In genomic region chr6:124745490-124746295, GRCm38 (mm10) we compare ENCODE assay signal across 9 mouse cellular contexts. TPM values are rescaled to one million over a fixed set of nuclear protein-coding genes. Genes with fewer than 3 reads are reported as not detected.
DNase-seq lines count a peak whose midpoint lies in the region; ATAC-seq and TF ChIP-seq lines count a peak whose summit lies in the region.
"Had no signal": no experiment of that assay in that cellular context is flagged by ENCODE, and none has a peak within 500 bp of the region (broad histone marks: within the 10 kb centered on the region; RNA-seq: fewer than 3 reads in every experiment).

No protein-coding gene starts in this region.

- peaks cover 16 to 46% of the 10 kb centered on the region in 2 experiments for H3K4me1 ChIP-seq in CH12.LX (ENCODE audit: control insufficient read depth in 1 of 2, insufficient read depth in 2 of 2)
- peaks cover 16% of the 10 kb centered on the region for H3K4me1 ChIP-seq in forebrain, embryonic 11.5 days (replicated peaks; ENCODE audit: control insufficient read depth, insufficient read depth, low read length)
- H3K4me1 ChIP-seq in heart, embryonic 16.5 days (ENCODE audit: control insufficient read depth, insufficient read depth, low read length): peaks cover 15% of the 10 kb centered on the region
- peaks cover 3 to 9% of the 10 kb centered on the region in 2 experiments; a peak in 3 of 4 replicates for H3K4me1 ChIP-seq in liver, embryonic 14.5 days (replicated peaks; ENCODE audit: control insufficient read depth in 2 of 2, insufficient read depth in 2 of 2, low read length in 1 of 2)
- peaks cover 25% of the 10 kb centered on the region for H3K4me1 ChIP-seq in stomach, embryonic 15.5 days

- TF ChIP-seq RAD21 in CH12.LX (IDR thresholded peaks at IDR 0.05; ENCODE audit: low read depth, low read length): peak; percentile 38

- H3K9me3 ChIP-seq in CH12.LX (replicated peaks; ENCODE audit: low read length): no peaks in the 10 kb centered on the region
- no peaks in the 10 kb centered on the region for H3K9me3 ChIP-seq in forebrain, embryonic 11.5 days (ENCODE audit: control insufficient read depth, low read length)
- H3K9me3 ChIP-seq in heart, embryonic 16.5 days (replicated peaks; ENCODE audit: control insufficient read depth, low read length): no peaks in the 10 kb centered on the region
- no peaks in the 10 kb centered on the region for H3K9me3 ChIP-seq in liver, embryonic 14.5 days (ENCODE audit: control insufficient read depth, low read length)
- no peaks in the 10 kb centered on the region for H3K9me3 ChIP-seq in stomach, embryonic 15.5 days

- in situ Hi-C loops in CH12.LX (cut with MboI; ENCODE audit: low pct_ligation_motif_present, low pct_unique_long_range_greater_than_20kb, low sequenced_read_pairs): no loop called here

- TF ChIP-seq POLR2A in CH12.LX (IDR thresholded peaks at IDR 0.05; ENCODE audit: low read depth, low read length): peak; percentile 73

- WGBS in forebrain, embryonic 11.5 days: under 1% methylated on average over 84 of the region's 85 CpGs
- WGBS in heart, embryonic 16.5 days: 1% methylated on average over 85 of the region's 85 CpGs
- under 1% methylated on average over 85 of the region's 85 CpGs for WGBS in liver, embryonic 14.5 days (ENCODE audit: insufficient replicate concordance)
- WGBS in stomach, embryonic 15.5 days: under 1% methylated on average over 85 of the region's 85 CpGs

- dilution Hi-C loops in CH12.LX (cut with MboI; ENCODE audit: extremely low pct_ligation_motif_present, extremely low pct_unique_long_range_greater_than_20kb, low sequenced_read_pairs): no loop called here

- peak overlapping the region; percentile 74 for H3K9ac ChIP-seq in CH12.LX (ENCODE audit: insufficient read depth, low read depth)
- H3K9ac ChIP-seq in forebrain, embryonic 11.5 days (ENCODE audit: low read length): peak overlapping the region; percentile 85
- peak overlapping the region; percentile 91 for H3K9ac ChIP-seq in heart, embryonic 16.5 days (ENCODE audit: low read length)
- peak overlapping the region; percentile 88 for H3K9ac ChIP-seq in liver, embryonic 14.5 days (replicated peaks)
- peak overlapping the region; percentile 72 for H3K9ac ChIP-seq in stomach, embryonic 15.5 days

- 0 out of 2 replicates have a peak, but pooled peaks cover 2% of the 10 kb centered on the region for H3K79me2 ChIP-seq in CH12.LX (replicated peaks; ENCODE audit: control insufficient read depth, extremely low read depth, insufficient read depth, poor library complexity, severe bottlenecking)

- peak overlapping the region; percentile 73 for H3K4me2 ChIP-seq in CH12.LX (ENCODE audit: insufficient read depth, low read depth, poor library complexity, severe bottlenecking)
- H3K4me2 ChIP-seq in forebrain, embryonic 11.5 days (ENCODE audit: low read depth, low read length, severe bottlenecking): peak overlapping the region; percentile 98
- H3K4me2 ChIP-seq in heart, embryonic 16.5 days (ENCODE audit: low read depth, low read length): peak overlapping the region; percentile 94
- peak overlapping the region; percentile 97 for H3K4me2 ChIP-seq in liver, embryonic 14.5 days (ENCODE audit: low read depth)
- H3K4me2 ChIP-seq in stomach, embryonic 15.5 days: peak overlapping the region; percentile 94

- peak; percentile 93 for DNase-seq in CH12.LX (ENCODE audit: extremely low read depth)
- DNase-seq in c-Kit-positive CD71-positive TER-119-negative erythroid progenitor cells, embryonic 14.5 days (ENCODE audit: low read depth): peak; percentile 93
- peak; percentile 98 for DNase-seq in forebrain, embryonic 11.5 days (ENCODE audit: low spot score)
- peak; percentile 93 to 97 for DNase-seq in kidney, postnatal 25 days
- peak; percentile 90 to 92 (median 90) for DNase-seq in liver, embryonic 14.5 days (ENCODE audit: low read depth in 3 of 3, low spot score in 3 of 3)
- peak; percentile 93 for DNase-seq in neural tube, embryonic 10.5 days (ENCODE audit: extremely low spot score, low spot score)

- H3K27me3 ChIP-seq in CH12.LX (replicated peaks): no peaks in the 10 kb centered on the region
- no peaks in the 10 kb centered on the region for H3K27me3 ChIP-seq in forebrain, embryonic 11.5 days (ENCODE audit: control insufficient read depth, insufficient read depth, low read length)
- no peaks in the 10 kb centered on the region for H3K27me3 ChIP-seq in heart, embryonic 16.5 days (ENCODE audit: control insufficient read depth, insufficient read depth, low read length)
- H3K27me3 ChIP-seq in liver, embryonic 14.5 days (ENCODE audit: control insufficient read depth, insufficient read depth, low read length): no peaks in the 10 kb centered on the region
- H3K27me3 ChIP-seq in stomach, embryonic 15.5 days (replicated peaks): no peaks in the 10 kb centered on the region

- H3K36me3 ChIP-seq in CH12.LX (replicated peaks in 1 of 2; ENCODE audit: control insufficient read depth in 1 of 2, insufficient read depth in 1 of 2, low read length in 1 of 2): peaks cover 38 to 62% of the 10 kb centered on the region in 2 experiments
- peaks cover 11% of the 10 kb centered on the region for H3K36me3 ChIP-seq in forebrain, embryonic 11.5 days (ENCODE audit: control insufficient read depth, insufficient read depth, low read length)
- H3K36me3 ChIP-seq in heart, embryonic 16.5 days (ENCODE audit: control insufficient read depth, insufficient read depth): peaks cover 21% of the 10 kb centered on the region
- no peaks in the 10 kb centered on the region for H3K36me3 ChIP-seq in liver, embryonic 14.5 days (replicated peaks; ENCODE audit: control insufficient read depth, insufficient read depth, low read depth)
- H3K36me3 ChIP-seq in stomach, embryonic 15.5 days: peaks cover 50% of the 10 kb centered on the region

- H3K4me3 ChIP-seq in CH12.LX (replicated peaks in 1 of 3; ENCODE audit: low read depth in 2 of 3, low read length in 2 of 3, poor library complexity in 1 of 3): peak overlapping the region; percentile 45 to 63 (median 56)
- peak overlapping the region; percentile 55 for H3K4me3 ChIP-seq in forebrain, embryonic 11.5 days (ENCODE audit: low read depth, low read length)
- peak overlapping the region; percentile 66 for H3K4me3 ChIP-seq in heart, embryonic 16.5 days (ENCODE audit: low read length)
- H3K4me3 ChIP-seq in liver, embryonic 14.5 days (ENCODE audit: insufficient read depth in 1 of 2, low read depth in 2 of 2, low read length in 2 of 2): peak overlapping the region; percentile 36 to 70
- peak overlapping the region; percentile 51 for H3K4me3 ChIP-seq in stomach, embryonic 15.5 days (replicated peaks)

- H3K27ac ChIP-seq in CH12.LX (ENCODE audit: insufficient read depth, low read depth): peak overlapping the region; percentile 41
- peak overlapping the region; percentile 72 for H3K27ac ChIP-seq in forebrain, embryonic 11.5 days (ENCODE audit: low read depth, low read length)
- peak overlapping the region; percentile 72 for H3K27ac ChIP-seq in heart, embryonic 16.5 days (ENCODE audit: low read length)
- peak overlapping the region; percentile 58 for H3K27ac ChIP-seq in liver, embryonic 14.5 days
- peak overlapping the region; percentile 85 for H3K27ac ChIP-seq in stomach, embryonic 15.5 days

- 0 out of 2 replicates have a peak, but pooled peaks have one; percentile 52 for TF ChIP-seq EP300 in CH12.LX (IDR thresholded peaks at IDR 0.05; ENCODE audit: low read length)
- TF ChIP-seq EP300 in liver, embryonic 14.5 days (IDR thresholded peaks at IDR 0.05; ENCODE audit: low read depth): no peak

- peak in 1 of 2 experiments; percentile 87; a peak in 2 of 4 replicates for TF ChIP-seq CTCF in CH12.LX (conservative IDR thresholded peaks at IDR 0.05 in 1 of 2, IDR thresholded peaks at IDR 0.05 in 1 of 2; ENCODE audit: low read depth in 2 of 2, low read length in 2 of 2)
- peak; percentile 90 for TF ChIP-seq CTCF in liver, embryonic 14.5 days (IDR thresholded peaks at IDR 0.05; ENCODE audit: low read depth)

- peak; percentile 78 for ATAC-seq in forebrain, embryonic 11.5 days (replicated peaks; ENCODE audit: low FRiP score)
- ATAC-seq in heart, embryonic 16.5 days (replicated peaks; ENCODE audit: extremely low read depth, insufficient read depth, low FRiP score): peak; percentile 78
- ATAC-seq in liver, embryonic 14.5 days (ENCODE audit: insufficient read depth): peak; percentile 77
- ATAC-seq in stomach, embryonic 15.5 days (ENCODE audit: insufficient read depth, low FRiP score, low read depth): peak; percentile 81

RNA-seq across cellular contexts. Expression of gene Grcc10, which starts 4.5 kb away (rescaled TPM):
- total RNA-seq in CH12.LX (2012; rRNA removed): 146 and 197 TPM in 2 replicates
- total RNA-seq in CH12.LX (2014; rRNA removed): 59.3 and 64.3 TPM in 2 replicates
- polyA plus RNA-seq in CH12.LX (2012; ENCODE audit: insufficient read length, low read depth): 88.4 and 93.7 TPM in 2 replicates
- 509 and 514 TPM in 2 replicates for polyA plus RNA-seq in forebrain, embryonic 11.5 days (2014; fragmentation: Nextera tagmentation; extraction: Ambion mirVana)
- 429 and 447 TPM in 2 replicates for polyA plus RNA-seq in heart, embryonic 16.5 days (2015; fragmentation: Nextera tagmentation; extraction: Ambion mirVana)
- polyA plus RNA-seq in liver, embryonic 14.5 days (2012; rRNA removed): 27.9 and 50.2 TPM in 2 replicates
- 74.0 and 80.0 TPM in 2 replicates for polyA plus RNA-seq in liver, embryonic 14.5 days (2014; fragmentation: Nextera tagmentation; extraction: Ambion mirVana)
- 331 and 401 TPM in 2 replicates for polyA plus RNA-seq in stomach, embryonic 15.5 days (2015; fragmentation: Nextera tagmentation; extraction: Ambion mirVana)

RNA-seq across cellular contexts. Expression of gene Ptpn6, which starts 7.2 kb away (rescaled TPM):
- total RNA-seq in CH12.LX (2012; rRNA removed) (247 and 283 TPM in 2 replicates), CH12.LX (2014; rRNA removed) (300 and 327 TPM in 2 replicates)
- polyA plus RNA-seq in CH12.LX (2012; ENCODE audit: insufficient read length, low read depth): 585 and 814 TPM in 2 replicates
- polyA plus RNA-seq in forebrain, embryonic 11.5 days (2014; fragmentation: Nextera tagmentation; extraction: Ambion mirVana): 4.8 and 4.9 TPM in 2 replicates
- polyA plus RNA-seq in heart, embryonic 16.5 days (2015; fragmentation: Nextera tagmentation; extraction: Ambion mirVana): 14.6 and 31.3 TPM in 2 replicates
- polyA plus RNA-seq in liver, embryonic 14.5 days (2012; rRNA removed): 14.3 and 17.9 TPM in 2 replicates
- polyA plus RNA-seq in liver, embryonic 14.5 days (2014; fragmentation: Nextera tagmentation; extraction: Ambion mirVana): 26.6 and 28.4 TPM in 2 replicates
- polyA plus RNA-seq in stomach, embryonic 15.5 days (2015; fragmentation: Nextera tagmentation; extraction: Ambion mirVana): 19.0 and 19.8 TPM in 2 replicates

RNA-seq across cellular contexts. Expression of gene Gm45234, which starts 10.1 kb away (rescaled TPM):
- total RNA-seq in CH12.LX (2012; rRNA removed) (not detected in 2 replicates), CH12.LX (2014; rRNA removed) (not detected in 2 replicates)
- polyA plus RNA-seq in CH12.LX (2012; ENCODE audit: insufficient read length, low read depth): not detected in 2 replicates
- polyA plus RNA-seq in forebrain, embryonic 11.5 days (2014; fragmentation: Nextera tagmentation; extraction: Ambion mirVana): not detected in 2 replicates
- not detected in 2 replicates for polyA plus RNA-seq in heart, embryonic 16.5 days (2015; fragmentation: Nextera tagmentation; extraction: Ambion mirVana)
- polyA plus RNA-seq in liver, embryonic 14.5 days (2012; rRNA removed): 0.37 TPM in 1 of 2 replicates, not detected in the other
- not detected in 2 replicates for polyA plus RNA-seq in liver, embryonic 14.5 days (2014; fragmentation: Nextera tagmentation; extraction: Ambion mirVana)
- not detected in 2 replicates for polyA plus RNA-seq in stomach, embryonic 15.5 days (2015; fragmentation: Nextera tagmentation; extraction: Ambion mirVana)
- total RNA-seq: left cerebral cortex, adult 8-10 months had no signal

RNA-seq across cellular contexts. Expression of gene Atn1, which starts 10.6 kb away (rescaled TPM):
- total RNA-seq in CH12.LX (2012; rRNA removed) (3.8 and 4.6 TPM in 2 replicates), CH12.LX (2014; rRNA removed) (0.50 and 1.7 TPM in 2 replicates)
- 27.0 and 35.1 TPM in 2 replicates for polyA plus RNA-seq in CH12.LX (2012; ENCODE audit: insufficient read length, low read depth)
- polyA plus RNA-seq in forebrain, embryonic 11.5 days (2014; fragmentation: Nextera tagmentation; extraction: Ambion mirVana): 13.9 and 14.4 TPM in 2 replicates
- polyA plus RNA-seq in heart, embryonic 16.5 days (2015; fragmentation: Nextera tagmentation; extraction: Ambion mirVana): 9.4 and 10.4 TPM in 2 replicates
- 2.5 and 2.8 TPM in 2 replicates for polyA plus RNA-seq in liver, embryonic 14.5 days (2012; rRNA removed)
- 0.58 and 1.5 TPM in 2 replicates for polyA plus RNA-seq in liver, embryonic 14.5 days (2014; fragmentation: Nextera tagmentation; extraction: Ambion mirVana)
- 13.9 and 16.2 TPM in 2 replicates for polyA plus RNA-seq in stomach, embryonic 15.5 days (2015; fragmentation: Nextera tagmentation; extraction: Ambion mirVana)

RNA-seq across cellular contexts. Expression of gene Eno2, which starts 23.8 kb away (rescaled TPM):
- 15.9 and 24.6 TPM in 2 replicates for total RNA-seq in CH12.LX (2012; rRNA removed)
- total RNA-seq in CH12.LX (2014; rRNA removed): 20.8 and 26.7 TPM in 2 replicates
- 23.1 and 23.6 TPM in 2 replicates for polyA plus RNA-seq in CH12.LX (2012; ENCODE audit: insufficient read length, low read depth)
- 5.8 and 6.0 TPM in 2 replicates for polyA plus RNA-seq in forebrain, embryonic 11.5 days (2014; fragmentation: Nextera tagmentation; extraction: Ambion mirVana)
- 3.7 and 4.3 TPM in 2 replicates for polyA plus RNA-seq in heart, embryonic 16.5 days (2015; fragmentation: Nextera tagmentation; extraction: Ambion mirVana)
- 0.47 and 0.50 TPM in 2 replicates for polyA plus RNA-seq in liver, embryonic 14.5 days (2012; rRNA removed)
- 0.09 TPM in 1 of 2 replicates, not detected in the other for polyA plus RNA-seq in liver, embryonic 14.5 days (2014; fragmentation: Nextera tagmentation; extraction: Ambion mirVana)
- 5.3 and 6.9 TPM in 2 replicates for polyA plus RNA-seq in stomach, embryonic 15.5 days (2015; fragmentation: Nextera tagmentation; extraction: Ambion mirVana)

Comparison
In these comparisons a context has a peak if more than half of its experiments do, and no peak if none do; other contexts are left out.
1. Peak in every context shown above with its lines: DNase-seq, ATAC-seq, H3K4me3 ChIP-seq and H3K27ac ChIP-seq.
2. RNA of gene Ptpn6, which starts 7.2 kb away (polyA plus RNA-seq): 585 to 814 TPM in CH12.LX; 14.6 to 31.3 TPM in heart, embryonic 16.5 days, 14.3 to 28.4 TPM in liver, embryonic 14.5 days, 19.0 to 19.8 TPM in stomach, embryonic 15.5 days and 4.8 to 4.9 TPM in forebrain, embryonic 11.5 days; every median in the first group is over 10 times any median in the second.